Mouse (Mus musculus): ENCODE measurements around the gene Dusp5. TPM values are rescaled to one million over a fixed set of nuclear protein-coding genes. Genes with fewer than 3 reads are reported as not detected.

The Dusp5 gene
- polyA plus RNA-seq, 1 experiment from 2014 or later: 2.9 TPM

GRCm38 (mm10) chr19:53521137-53521795 lies 7.6 kb upstream of the Dusp5 start:
- Histone ChIP-seq H3K4me2 (replicated peaks) (no peak overlapping the region), H3K27ac (replicated peaks) (no peak overlapping the region), H3K27me3 (no peaks in the 10 kb centered on the region), H3K4me1 (peaks cover 12% of the 10 kb centered on the region; the same call in 1 of the 2 replicates), H3K36me3 (no peaks in the 10 kb centered on the region), H3K9me3 (no peaks in the 10 kb centered on the region), H3K9ac (replicated peaks) (no peak overlapping the region), H3K4me3 (no peak overlapping the region)
- WGBS: 56% methylated on average over 11 of the region's 11 CpGs
- no peak for ATAC-seq (replicated peaks)

DNA sequence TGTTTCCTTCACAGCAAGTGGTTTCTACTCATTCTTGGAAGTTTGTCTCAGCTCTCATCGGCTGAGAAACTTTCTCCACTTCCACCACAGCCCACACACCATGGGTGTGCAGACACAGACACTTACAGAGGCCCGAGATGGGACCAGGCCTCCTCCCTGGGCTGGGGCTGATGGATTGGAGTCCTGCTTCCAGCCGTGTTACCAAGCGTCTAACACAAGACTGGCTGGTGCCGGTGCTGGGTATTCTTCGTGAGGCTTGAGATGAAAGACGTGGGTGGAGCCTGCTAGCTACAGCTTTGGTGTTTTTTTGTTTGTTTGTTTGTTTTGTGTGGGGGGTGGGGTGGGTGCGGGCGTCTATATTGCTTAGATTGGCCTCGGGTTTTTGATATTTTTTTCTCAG lies 1.4 kb upstream of the Dusp5 start:
- no peak overlapping the region for H3K4me2 ChIP-seq (replicated peaks)
- ATAC-seq (replicated peaks): no peak
- H3K27ac ChIP-seq (replicated peaks): no peak overlapping the region
- WGBS: 22% methylated on average over 10 of the region's 10 CpGs
- no peak overlapping the region for H3K9ac ChIP-seq (replicated peaks)
- H3K27me3 ChIP-seq: peaks cover 23% of the 10 kb centered on the region; the same call in 1 of the 2 replicates
- peaks cover 18% of the 10 kb centered on the region for H3K4me1 ChIP-seq
- H3K9me3 ChIP-seq: no peaks in the 10 kb centered on the region
- H3K36me3 ChIP-seq: no peaks in the 10 kb centered on the region
- no peak overlapping the region for H3K4me3 ChIP-seq

DNA sequence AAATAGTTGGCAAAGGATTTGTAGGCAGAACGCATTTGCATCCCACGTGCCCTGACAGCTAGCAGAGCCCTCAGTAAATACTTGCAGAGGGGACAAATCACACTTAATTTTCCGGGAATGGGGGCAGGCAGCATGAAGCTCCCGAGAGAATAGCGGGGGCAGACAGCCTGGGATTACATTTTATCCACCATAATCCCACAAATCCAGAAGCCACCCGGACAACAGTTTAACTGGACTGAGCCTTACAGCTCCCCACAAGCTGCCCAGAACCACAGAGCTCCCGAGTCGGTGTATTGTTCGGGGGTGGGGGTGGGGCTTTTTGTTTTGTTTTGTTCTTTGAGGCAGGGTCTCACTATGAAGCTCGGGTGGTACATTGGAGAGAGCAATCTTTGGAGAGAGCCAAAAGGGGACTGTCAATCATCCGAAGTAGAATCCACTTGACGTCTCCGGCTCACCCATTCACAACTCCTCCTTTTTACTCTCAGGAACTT lies 733 bp upstream of the Dusp5 start:
- no peaks in the 10 kb centered on the region for H3K36me3 ChIP-seq
- H3K4me1 ChIP-seq: peaks cover 18% of the 10 kb centered on the region
- ATAC-seq (replicated peaks): peak; percentile 34
- H3K27me3 ChIP-seq: peaks cover 23% of the 10 kb centered on the region; the same call in 1 of the 2 replicates
- H3K4me2 ChIP-seq (replicated peaks): peak overlapping the region; percentile 94
- no peaks in the 10 kb centered on the region for H3K9me3 ChIP-seq
- H3K27ac ChIP-seq (replicated peaks): peak overlapping the region; percentile 25; the same call in 1 of the 2 replicates
- peak overlapping the region; percentile 64 for H3K9ac ChIP-seq (replicated peaks)
- WGBS: under 1% methylated on average over 13 of the region's 13 CpGs
- peak overlapping the region; percentile 66 for H3K4me3 ChIP-seq

DNA sequence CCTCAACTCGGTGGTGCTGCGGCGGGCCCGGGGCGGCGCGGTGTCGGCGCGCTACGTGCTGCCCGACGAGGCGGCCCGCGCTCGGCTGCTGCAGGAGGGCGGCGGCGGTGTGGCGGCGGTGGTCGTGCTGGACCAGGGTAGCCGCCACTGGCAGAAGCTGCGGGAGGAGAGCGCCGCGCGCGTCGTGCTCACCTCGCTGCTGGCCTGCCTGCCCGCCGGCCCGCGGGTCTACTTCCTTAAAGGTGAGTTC lies 471 bp downstream of the Dusp5 start:
- peak overlapping the region; percentile 66 for H3K4me3 ChIP-seq
- H3K9me3 ChIP-seq: no peaks in the 10 kb centered on the region
- peak overlapping the region; percentile 94 for H3K4me2 ChIP-seq (replicated peaks)
- H3K36me3 ChIP-seq: no peaks in the 10 kb centered on the region
- peaks cover 23% of the 10 kb centered on the region; the same call in 1 of the 2 replicates for H3K27me3 ChIP-seq
- no peak overlapping the region for H3K27ac ChIP-seq (replicated peaks)
- H3K4me1 ChIP-seq: peaks cover 18% of the 10 kb centered on the region
- no peak for ATAC-seq (replicated peaks)
- H3K9ac ChIP-seq (replicated peaks): peak overlapping the region; percentile 64; the same call in 1 of the 2 replicates
- WGBS: under 1% methylated on average over 36 of the region's 36 CpGs

- Histone ChIP-seq H3K4me2 (replicated peaks) (peak overlapping the region; percentile 94), H3K4me1 (peaks cover 18% of the 10 kb centered on the region), H3K9ac (replicated peaks) (peak overlapping the region; percentile 64; the same call in 1 of the 2 replicates), H3K27ac (replicated peaks) (no peak overlapping the region), H3K27me3 (peaks cover 23% of the 10 kb centered on the region; the same call in 1 of the 2 replicates), H3K9me3 (no peaks in the 10 kb centered on the region), H3K4me3 (peak overlapping the region; percentile 66), H3K36me3 (no peaks in the 10 kb centered on the region)
- ATAC-seq (replicated peaks): peak; percentile 24
- WGBS: 3% methylated on average over 31 of the region's 31 CpGs
Measured at GRCm38 (mm10) chr19:53529705-53530562, 1.0 kb downstream of the Dusp5 start.

GRCm38 (mm10) chr19:53531416-53531815 lies 2.5 kb downstream of the Dusp5 start:
- Histone ChIP-seq H3K27me3 (peaks cover 23% of the 10 kb centered on the region; the same call in 1 of the 2 replicates), H3K9ac (replicated peaks) (no peak overlapping the region), H3K9me3 (no peaks in the 10 kb centered on the region), H3K4me3 (no peak overlapping the region), H3K4me1 (peaks cover 18% of the 10 kb centered on the region), H3K27ac (replicated peaks) (no peak overlapping the region), H3K4me2 (replicated peaks) (no peak overlapping the region), H3K36me3 (no peaks in the 10 kb centered on the region)
- no peak for ATAC-seq (replicated peaks)
- 50% methylated on average over 10 of the region's 10 CpGs for WGBS

DNA sequence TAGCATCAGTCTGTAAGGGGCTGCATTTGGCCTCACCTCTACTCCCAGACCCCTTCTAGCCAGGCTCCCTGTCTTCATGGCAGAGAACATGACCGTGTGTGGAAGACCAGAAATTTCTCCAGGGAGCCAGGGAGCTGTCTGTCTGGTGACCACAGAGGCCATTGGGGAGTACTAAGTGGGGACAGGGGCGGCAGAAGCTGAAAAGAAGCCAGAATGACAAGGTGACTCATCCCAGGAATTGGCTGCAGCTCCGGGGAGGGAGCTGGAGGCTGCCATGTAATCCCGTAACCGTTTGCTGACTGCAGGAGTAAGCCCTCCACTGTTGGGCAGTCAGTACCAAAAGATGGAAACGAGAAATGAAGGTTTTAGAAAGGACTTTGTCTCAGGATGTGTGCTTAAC lies 3.1 kb downstream of the Dusp5 start:
- 44% methylated on average over 6 of the region's 6 CpGs for WGBS
- ATAC-seq (replicated peaks): no peak
- no peak overlapping the region for H3K27ac ChIP-seq (replicated peaks)
- peaks cover 23% of the 10 kb centered on the region; the same call in 1 of the 2 replicates for H3K27me3 ChIP-seq
- H3K9me3 ChIP-seq: no peaks in the 10 kb centered on the region
- no peaks in the 10 kb centered on the region for H3K36me3 ChIP-seq
- peaks cover 18% of the 10 kb centered on the region for H3K4me1 ChIP-seq
- H3K4me3 ChIP-seq: no peak overlapping the region
- H3K9ac ChIP-seq (replicated peaks): no peak overlapping the region
- H3K4me2 ChIP-seq (replicated peaks): no peak overlapping the region

- H3K9ac ChIP-seq (replicated peaks): no peak overlapping the region
- peaks cover 23% of the 10 kb centered on the region; the same call in 1 of the 2 replicates for H3K27me3 ChIP-seq
- no peak for ATAC-seq (replicated peaks)
- H3K4me2 ChIP-seq (replicated peaks): no peak overlapping the region
- no peak overlapping the region for H3K4me3 ChIP-seq
- no peaks in the 10 kb centered on the region for H3K36me3 ChIP-seq
- no peaks in the 10 kb centered on the region for H3K9me3 ChIP-seq
- no peak overlapping the region for H3K27ac ChIP-seq (replicated peaks)
- peaks cover 18% of the 10 kb centered on the region for H3K4me1 ChIP-seq
- WGBS: 80% methylated on average over 6 of the region's 6 CpGs
Measured at GRCm38 (mm10) chr19:53532676-53533075, 3.8 kb downstream of the Dusp5 start.

DNA sequence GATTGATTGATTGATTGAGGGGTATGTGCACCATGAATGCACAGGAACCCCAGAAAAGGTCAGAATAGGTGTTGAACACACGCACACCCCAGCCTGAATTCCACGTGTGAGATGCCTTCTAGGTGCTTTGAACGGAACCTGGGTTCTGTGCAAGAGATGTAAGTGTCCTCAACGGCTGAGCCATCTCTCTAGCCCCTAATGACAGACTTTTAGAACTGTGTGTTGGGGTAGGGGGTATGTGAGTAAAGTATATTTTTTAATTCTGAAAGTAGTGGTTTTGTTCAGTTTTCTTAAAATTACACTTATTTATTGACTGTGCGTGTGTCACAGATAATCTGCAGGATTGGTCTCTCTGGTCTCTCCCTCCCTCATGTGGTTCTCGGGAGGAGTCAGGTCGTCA lies 4.3 kb downstream of the Dusp5 start:
- H3K27me3 ChIP-seq: peaks cover 23% of the 10 kb centered on the region; the same call in 1 of the 2 replicates
- no peaks in the 10 kb centered on the region for H3K9me3 ChIP-seq
- no peak for ATAC-seq (replicated peaks)
- peaks cover 13% of the 10 kb centered on the region for H3K4me1 ChIP-seq
- no peak overlapping the region for H3K4me3 ChIP-seq
- H3K27ac ChIP-seq (replicated peaks): no peak overlapping the region
- no peak overlapping the region for H3K4me2 ChIP-seq (replicated peaks)
- WGBS: 90% methylated on average over 7 of the region's 7 CpGs
- H3K9ac ChIP-seq (replicated peaks): no peak overlapping the region
- no peaks in the 10 kb centered on the region for H3K36me3 ChIP-seq

DNA sequence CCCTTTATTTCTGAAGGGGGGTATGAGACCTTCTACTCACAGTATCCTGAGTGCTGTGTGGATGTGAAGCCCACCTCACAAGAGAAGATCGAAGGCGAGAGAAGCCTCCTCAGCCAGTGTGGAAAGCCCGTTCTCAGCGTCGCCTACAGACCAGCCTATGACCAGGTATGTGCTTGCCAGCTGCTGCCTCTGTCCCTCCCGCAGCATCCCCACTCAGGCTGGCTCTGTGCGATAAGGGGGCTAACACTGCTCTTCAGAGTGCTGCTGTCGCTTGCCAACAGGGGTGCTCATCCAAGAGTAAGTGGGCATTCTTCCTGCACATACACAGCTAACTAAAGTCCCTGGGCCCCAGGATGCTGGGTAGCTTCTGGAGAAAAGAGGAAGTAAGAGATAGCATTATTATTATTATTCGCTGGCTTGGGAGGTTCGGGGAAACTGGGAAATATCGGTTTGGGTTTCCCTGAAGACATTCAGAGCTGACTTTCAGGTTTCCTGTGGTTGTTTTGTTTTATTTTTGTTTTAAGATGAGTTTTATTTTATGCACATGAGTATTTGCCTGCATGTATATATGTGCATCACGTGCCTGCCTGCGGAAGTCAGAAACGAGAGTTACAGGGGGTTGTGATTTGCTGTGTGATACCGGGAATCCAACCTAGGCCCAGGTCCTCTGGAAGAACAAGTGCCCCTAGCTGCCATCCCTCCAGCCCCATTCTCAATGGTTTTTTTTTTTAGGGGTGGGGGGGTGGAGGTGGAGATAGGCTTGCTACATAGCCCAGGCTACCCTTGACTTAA lies 5.1 kb downstream of the Dusp5 start:
- H3K4me2 ChIP-seq (replicated peaks): no peak overlapping the region
- WGBS: 90% methylated on average over 15 of the region's 15 CpGs
- H3K4me1 ChIP-seq: peaks cover 9% of the 10 kb centered on the region
- no peaks in the 10 kb centered on the region for H3K9me3 ChIP-seq
- H3K27ac ChIP-seq (replicated peaks): no peak overlapping the region
- peaks cover 23% of the 10 kb centered on the region; the same call in 1 of the 2 replicates for H3K27me3 ChIP-seq
- no peaks in the 10 kb centered on the region for H3K36me3 ChIP-seq
- no peak for ATAC-seq (replicated peaks)
- H3K9ac ChIP-seq (replicated peaks): no peak overlapping the region
- H3K4me3 ChIP-seq: no peak overlapping the region

GRCm38 (mm10) chr19:53534757-53535410 lies 6.0 kb downstream of the Dusp5 start:
- H3K27ac ChIP-seq (replicated peaks): no peak overlapping the region
- H3K36me3 ChIP-seq: no peaks in the 10 kb centered on the region
- H3K4me2 ChIP-seq (replicated peaks): no peak overlapping the region
- H3K4me1 ChIP-seq: peaks cover 3% of the 10 kb centered on the region
- H3K9me3 ChIP-seq: no peaks in the 10 kb centered on the region
- ATAC-seq (replicated peaks): no peak
- 41% methylated on average over 7 of the region's 7 CpGs for WGBS
- H3K27me3 ChIP-seq: peaks cover 21% of the 10 kb centered on the region; the same call in 1 of the 2 replicates
- H3K9ac ChIP-seq (replicated peaks): no peak overlapping the region
- no peak overlapping the region for H3K4me3 ChIP-seq

Measured in forebrain, embryonic 15.5 days (tissue).